Mouse (Mus musculus) embryonic facial prominence, embryonic 12.5 days (tissue): ENCODE results near the gene Fam92b. TPM values are rescaled to one million over a fixed set of nuclear protein-coding genes. Genes with fewer than 3 reads are reported as not detected.

Experiments
- ATAC-seq: fragments of 200-750 bp; cut with Nextera tagmentation; 2 replicates; pipeline ENCODE4 v1.8.0; 2017; ENCODE audit not compliant: insufficient number of reproducible peaks, insufficient read depth, low FRiP score, low TSS enrichment
- H3K27ac ChIP-seq: fragments of 300-500 bp; sonication (generic); 2 replicates; pipeline ENCODE4 v1.5.1; 2016; ENCODE audit warnings: mild to moderate bottlenecking
- H3K27me3 ChIP-seq: fragments of 300-500 bp; sonication (generic); 2 replicates; pipeline ENCODE4 v1.6.1; 2016; ENCODE audit warnings: mild to moderate bottlenecking, moderate library complexity
- H3K36me3 ChIP-seq: fragments of 300-500 bp; sonication (generic); 2 replicates; pipeline ENCODE4 v1.6.1; 2016; ENCODE audit warnings: mild to moderate bottlenecking
- H3K4me1 ChIP-seq: fragments of 300-500 bp; sonication (generic); 2 replicates; pipeline ENCODE4 v1.6.1; 2016
- H3K4me2 ChIP-seq: fragments of 300-500 bp; sonication (generic); replicated peaks from 2 replicates; pipeline ENCODE4 v1.6.1; 2016; ENCODE audit warnings: mild to moderate bottlenecking, moderate library complexity
- H3K4me3 ChIP-seq: fragments of 300-500 bp; sonication (generic); 2 replicates; pipeline ENCODE4 v1.5.1; 2016; ENCODE audit warnings: mild to moderate bottlenecking
- H3K9ac ChIP-seq: fragments of 300-500 bp; sonication (generic); 2 replicates; pipeline ENCODE4 v1.6.1; 2016; ENCODE audit warnings: mild to moderate bottlenecking, moderate library complexity
- H3K9me3 ChIP-seq: fragments of 300-500 bp; sonication (generic); 2 replicates; pipeline ENCODE4 v1.6.1; 2016; ENCODE audit warnings: mild to moderate bottlenecking, moderate library complexity
- WGBS: fragments of 180-500 bp; shearing (Covaris S2); methylation state at CpG from one replicate; pipeline ENCODE4 v1.1.7; 2016; 5-methylcytosine and 5-hydroxymethylcytosine counted together
- polyA plus RNA-seq: library from polyadenylated mRNA; unstranded; fragments of >200 nt; fragmentation: Nextera tagmentation; extraction: Ambion mirVana; gene quantifications from 2 replicates; pipeline ENCODE4 v1.2.1, GENCODE M21; 2016

The Fam92b gene
- polyA plus RNA-seq, 1 experiment from 2014 or later: 1.7 TPM

- Histone ChIP-seq H3K4me3 (no peak overlapping the region), H3K27me3 (no peaks in the 10 kb centered on the region; the same call in 1 of the 2 replicates), H3K9ac (no peak overlapping the region), H3K27ac (0 out of 2 replicates have a peak overlapping the region, but pooled peaks have one; percentile 38), H3K4me2 (no peak overlapping the region), H3K36me3 (no peaks in the 10 kb centered on the region), H3K4me1 (peaks cover 25% of the 10 kb centered on the region), H3K9me3 (no peaks in the 10 kb centered on the region)
- ATAC-seq: no peak
- 44% methylated on average over 11 of the region's 11 CpGs for WGBS
These were observed 30.8 kb upstream of the Fam92b start for GRCm38 (mm10) chr8:120208113-120208512.

GRCm38 (mm10) chr8:120207364-120207763 lies 30.1 kb upstream of the Fam92b start:
- WGBS: 89% methylated on average over 8 of the region's 8 CpGs
- ATAC-seq: no peak

GRCm38 (mm10) chr8:120205916-120206315 lies 28.6 kb upstream of the Fam92b start:
- no peaks in the 10 kb centered on the region for H3K36me3 ChIP-seq
- H3K9ac ChIP-seq: no peak overlapping the region
- H3K9me3 ChIP-seq: no peaks in the 10 kb centered on the region
- WGBS: 79% methylated on average over 9 of the region's 9 CpGs
- ATAC-seq: no peak
- H3K27me3 ChIP-seq: no peaks in the 10 kb centered on the region
- peaks cover 17% of the 10 kb centered on the region for H3K4me1 ChIP-seq
- H3K4me2 ChIP-seq: no peak overlapping the region
- H3K27ac ChIP-seq: no peak overlapping the region
- H3K4me3 ChIP-seq: no peak overlapping the region

More at GRCm38 (mm10) chr8:120207364-120207763, 30.1 kb upstream of the Fam92b start:
- no peak overlapping the region for H3K27ac ChIP-seq
- H3K9me3 ChIP-seq: no peaks in the 10 kb centered on the region
- H3K27me3 ChIP-seq: no peaks in the 10 kb centered on the region
- H3K4me3 ChIP-seq: no peak overlapping the region
- no peak overlapping the region for H3K9ac ChIP-seq
- no peaks in the 10 kb centered on the region for H3K36me3 ChIP-seq
- peaks cover 25% of the 10 kb centered on the region for H3K4me1 ChIP-seq
- no peak overlapping the region for H3K4me2 ChIP-seq

- H3K27ac ChIP-seq: no peak overlapping the region
- H3K27me3 ChIP-seq: no peaks in the 10 kb centered on the region
- no peak overlapping the region for H3K9ac ChIP-seq
- H3K9me3 ChIP-seq: peaks cover 5% of the 10 kb centered on the region; the same call in 1 of the 2 replicates
- no peak for ATAC-seq
- peaks cover 6% of the 10 kb centered on the region for H3K4me1 ChIP-seq
- no peaks in the 10 kb centered on the region for H3K36me3 ChIP-seq
- WGBS: 71% methylated on average over 7 of the region's 7 CpGs
- no peak overlapping the region for H3K4me3 ChIP-seq
- no peak overlapping the region for H3K4me2 ChIP-seq
These were observed 27.6 kb upstream of the Fam92b start for GRCm38 (mm10) chr8:120204736-120205360.

DNA sequence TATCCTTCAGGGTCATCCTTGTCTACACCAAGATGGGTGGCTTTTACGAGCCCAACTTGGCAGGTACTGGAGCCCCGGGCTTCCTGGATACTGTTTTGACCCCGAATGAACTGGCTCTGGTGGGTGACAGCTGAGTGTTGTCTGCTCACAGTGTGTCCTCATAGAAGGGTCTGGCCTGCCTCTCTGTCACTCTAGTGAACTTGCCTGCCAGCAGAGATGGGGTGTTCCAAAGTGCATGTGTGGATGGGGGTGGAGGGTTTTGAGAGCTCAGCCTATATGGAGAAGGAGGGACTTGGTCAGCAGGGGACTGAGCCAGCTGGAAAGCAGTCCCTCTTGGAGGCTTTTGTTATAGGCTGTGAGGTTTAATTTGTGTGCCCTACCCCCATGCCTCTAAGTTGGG lies 25.3 kb upstream of the Fam92b start:
- H3K9me3 ChIP-seq: peaks cover 8% of the 10 kb centered on the region; the same call in 1 of the 2 replicates
- no peaks in the 10 kb centered on the region for H3K4me1 ChIP-seq
- no peaks in the 10 kb centered on the region for H3K27me3 ChIP-seq
- no peak overlapping the region for H3K9ac ChIP-seq
- ATAC-seq: no peak
- H3K36me3 ChIP-seq: no peaks in the 10 kb centered on the region
- 58% methylated on average over 3 of the region's 3 CpGs for WGBS
- H3K4me2 ChIP-seq: no peak overlapping the region
- no peak overlapping the region for H3K4me3 ChIP-seq
- H3K27ac ChIP-seq: no peak overlapping the region

GRCm38 (mm10) chr8:120201351-120201750 lies 24.1 kb upstream of the Fam92b start:
- ATAC-seq: no peak
- Histone ChIP-seq H3K4me2 (no peak overlapping the region), H3K9me3 (peaks cover 8% of the 10 kb centered on the region; the same call in 1 of the 2 replicates), H3K36me3 (no peaks in the 10 kb centered on the region), H3K9ac (no peak overlapping the region), H3K27ac (no peak overlapping the region), H3K4me3 (no peak overlapping the region), H3K27me3 (no peaks in the 10 kb centered on the region), H3K4me1 (no peaks in the 10 kb centered on the region)
- 85% methylated on average over 6 of the region's 6 CpGs for WGBS

DNA sequence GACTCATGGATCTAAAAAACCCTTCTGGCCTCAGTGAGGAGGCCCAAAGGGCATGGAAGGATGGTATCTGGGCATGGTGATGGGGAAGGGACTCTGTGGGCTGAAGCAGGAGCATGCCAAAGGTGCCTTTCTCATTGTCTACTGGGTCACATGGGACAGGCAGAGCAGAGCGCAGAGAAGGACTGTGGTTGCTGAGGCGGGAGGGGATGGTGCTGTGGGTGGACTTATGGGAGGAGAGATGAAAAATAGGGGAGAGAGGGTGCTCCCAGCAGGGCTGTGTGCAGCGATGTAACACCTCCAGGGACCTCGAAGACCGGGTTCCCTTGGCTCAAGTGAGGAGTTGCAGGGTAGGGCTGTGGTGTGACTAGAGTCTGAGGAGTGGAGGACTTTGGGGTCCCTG lies 14.9 kb upstream of the Fam92b start:
- Histone ChIP-seq H3K27ac (peak overlapping the region; percentile 87), H3K4me2 (no peak overlapping the region), H3K4me3 (no peak overlapping the region), H3K9me3 (no peaks in the 10 kb centered on the region), H3K4me1 (peaks cover 18% of the 10 kb centered on the region), H3K36me3 (no peaks in the 10 kb centered on the region), H3K27me3 (no peaks in the 10 kb centered on the region), H3K9ac (no peak overlapping the region)
- WGBS: 98% methylated on average over 5 of the region's 5 CpGs
- ATAC-seq: no peak

GRCm38 (mm10) chr8:120191633-120192032 lies 14.4 kb upstream of the Fam92b start:
- ATAC-seq: 0 out of 2 replicates have a peak, but pooled peaks have one; percentile 3
- Histone ChIP-seq H3K4me3 (no peak overlapping the region), H3K27ac (peak overlapping the region; percentile 87), H3K9me3 (no peaks in the 10 kb centered on the region), H3K9ac (0 out of 2 replicates have a peak overlapping the region, but pooled peaks have one; percentile 27), H3K4me1 (peaks cover 23% of the 10 kb centered on the region), H3K36me3 (no peaks in the 10 kb centered on the region), H3K27me3 (no peaks in the 10 kb centered on the region), H3K4me2 (peak overlapping the region; percentile 45; the same call in 1 of the 2 replicates)
- WGBS: 74% methylated on average over 5 of the region's 5 CpGs

GRCm38 (mm10) chr8:120190810-120191413 lies 13.6 kb upstream of the Fam92b start:
- Histone ChIP-seq H3K36me3 (no peaks in the 10 kb centered on the region), H3K9me3 (no peaks in the 10 kb centered on the region), H3K4me2 (peak overlapping the region; percentile 45), H3K27me3 (no peaks in the 10 kb centered on the region), H3K4me3 (no peak overlapping the region), H3K27ac (peak overlapping the region; percentile 87), H3K9ac (peak overlapping the region; percentile 27; the same call in 1 of the 2 replicates), H3K4me1 (peaks cover 30% of the 10 kb centered on the region)
- ATAC-seq: peak; percentile 66
- WGBS: 27% methylated on average over 19 of the region's 20 CpGs

GRCm38 (mm10) chr8:120190107-120190809 lies 13.0 kb upstream of the Fam92b start:
- Histone ChIP-seq H3K36me3 (no peaks in the 10 kb centered on the region), H3K4me3 (no peak overlapping the region), H3K4me1 (peaks cover 37% of the 10 kb centered on the region), H3K9ac (no peak overlapping the region), H3K4me2 (no peak overlapping the region), H3K27me3 (no peaks in the 10 kb centered on the region), H3K27ac (no peak overlapping the region; the same call in 1 of the 2 replicates), H3K9me3 (no peaks in the 10 kb centered on the region)
- WGBS: 78% methylated on average over 17 of the region's 17 CpGs
- no peak for ATAC-seq

- Histone ChIP-seq H3K4me3 (no peak overlapping the region), H3K4me2 (no peak overlapping the region), H3K36me3 (no peaks in the 10 kb centered on the region), H3K4me1 (peaks cover 45% of the 10 kb centered on the region), H3K27me3 (no peaks in the 10 kb centered on the region), H3K9me3 (no peaks in the 10 kb centered on the region), H3K9ac (no peak overlapping the region), H3K27ac (no peak overlapping the region)
- WGBS: 84% methylated on average over 6 of the region's 6 CpGs
- ATAC-seq: no peak
These were observed 12.2 kb upstream of the Fam92b start for GRCm38 (mm10) chr8:120189440-120189839.
